Mouse (Mus musculus) hindbrain, embryonic 11.5 days (tissue): ENCODE data around the gene Osbpl2. TPM values are rescaled to one million over a fixed set of nuclear protein-coding genes. Genes with fewer than 3 reads are reported as not detected.

Experiments used
- ATAC-seq: fragments of 200-750 bp; cut with Nextera tagmentation; 2 replicates; pipeline ENCODE4 v1.8.0; 2017; ENCODE audit warnings: mild to moderate bottlenecking, moderate TSS enrichment, moderate library complexity; ENCODE audit not compliant: low FRiP score
- DNase-seq: peaks from one replicate; pipeline ENCODE4 v3.0.0-alpha.2; 2015; ENCODE audit warnings: low spot score
- H3K27ac ChIP-seq: fragments of 300-500 bp; sonication (generic); 2 replicates; pipeline ENCODE4 v1.5.1; 2014; ENCODE audit warnings: mild to moderate bottlenecking, low read depth, low read length
- H3K27me3 ChIP-seq: fragments of 300-500 bp; sonication (generic); 2 replicates; pipeline ENCODE4 v1.6.1; 2014; ENCODE audit warnings: mild to moderate bottlenecking, low read length, moderate library complexity, mixed read lengths; ENCODE audit not compliant: control insufficient read depth, insufficient read depth
- H3K36me3 ChIP-seq: fragments of 300-500 bp; sonication (generic); 2 replicates; pipeline ENCODE4 v1.6.1; 2014; ENCODE audit warnings: mild to moderate bottlenecking, low read length, moderate library complexity, mixed read lengths; ENCODE audit not compliant: control insufficient read depth, insufficient read depth
- H3K4me1 ChIP-seq: fragments of 300-500 bp; sonication (generic); replicated peaks from 2 replicates; pipeline ENCODE4 v1.6.1; 2014; ENCODE audit warnings: low read length, mixed read lengths; ENCODE audit not compliant: control insufficient read depth, insufficient read depth
- H3K4me2 ChIP-seq: fragments of 300-500 bp; sonication (generic); replicated peaks from 2 replicates; pipeline ENCODE4 v1.6.1; 2014; ENCODE audit warnings: mild to moderate bottlenecking, low read depth, low read length
- H3K4me3 ChIP-seq: fragments of 300-500 bp; sonication (generic); 2 replicates; pipeline ENCODE4 v1.5.1; 2014; ENCODE audit warnings: low read depth, low read length
- H3K9ac ChIP-seq: fragments of 300-500 bp; sonication (generic); 2 replicates; pipeline ENCODE4 v1.6.1; 2014; ENCODE audit warnings: low read depth, low read length
- H3K9me3 ChIP-seq: fragments of 300-500 bp; sonication (generic); 2 replicates; pipeline ENCODE4 v1.6.1; 2016; ENCODE audit warnings: low read length; ENCODE audit not compliant: control insufficient read depth
- WGBS: fragments of 180-500 bp; shearing (Covaris S2); extraction: QIAGEN DNeasy Blood & Tissue Kit; methylation state at CpG from one replicate; pipeline ENCODE4 v1.1.7; 2014; 5-methylcytosine and 5-hydroxymethylcytosine counted together
- polyA plus RNA-seq: library from polyadenylated mRNA; unstranded; fragments of >200 nt; fragmentation: Nextera tagmentation; extraction: Ambion mirVana; gene quantifications from 2 replicates; pipeline ENCODE4 v1.2.1, GENCODE M21; 2014

Osbpl2 gene
- polyA plus RNA-seq, 1 experiment from 2014 or later, result 42.1 TPM

DNA sequence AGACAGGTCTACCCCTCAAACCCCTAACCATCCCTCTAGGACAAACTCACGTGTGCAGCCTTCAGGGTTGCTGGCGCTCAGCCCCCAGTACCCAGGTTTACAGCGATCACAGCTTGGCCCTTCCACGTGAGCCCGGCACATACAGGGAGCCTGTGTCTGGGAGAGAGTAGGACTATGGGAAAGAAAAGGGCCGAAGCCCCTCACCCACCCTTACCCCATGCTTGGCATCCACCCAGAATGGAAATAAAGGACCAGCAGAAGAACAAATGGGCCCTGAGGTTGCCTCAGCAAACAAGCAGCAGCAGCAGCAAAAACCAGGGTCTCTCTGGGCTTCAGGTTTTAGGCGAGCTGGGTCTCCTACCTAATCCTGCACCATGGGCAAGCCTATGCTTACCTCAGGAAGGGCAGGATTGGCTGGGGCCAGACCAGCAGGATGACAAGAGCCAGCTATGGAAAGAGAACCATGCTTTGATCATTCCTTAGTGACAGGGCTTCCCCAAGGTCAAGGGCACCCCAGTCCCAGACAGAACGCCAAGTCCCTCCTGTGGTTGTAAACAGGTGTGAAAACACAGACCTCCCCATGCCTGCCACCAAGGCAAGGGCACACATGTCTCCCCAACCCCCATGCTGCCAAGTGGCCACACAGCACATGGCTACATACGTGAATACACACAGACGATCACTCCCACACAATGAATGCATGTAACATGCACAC lies 78.4 kb downstream of the Osbpl2 start:
- WGBS, result 88% methylated on average over 10 of the region's 10 CpGs
- no peak for ATAC-seq
- Histone ChIP-seq H3K4me1 (no peaks in the 10 kb centered on the region; the same call in 1 of the 2 replicates), H3K27ac (no peak overlapping the region), H3K27me3 (no peaks in the 10 kb centered on the region), H3K9ac (no peak overlapping the region), H3K4me3 (no peak overlapping the region), H3K4me2 (no peak overlapping the region), H3K9me3 (no peaks in the 10 kb centered on the region), H3K36me3 (no peaks in the 10 kb centered on the region)
- DNase-seq, result no peak

DNA sequence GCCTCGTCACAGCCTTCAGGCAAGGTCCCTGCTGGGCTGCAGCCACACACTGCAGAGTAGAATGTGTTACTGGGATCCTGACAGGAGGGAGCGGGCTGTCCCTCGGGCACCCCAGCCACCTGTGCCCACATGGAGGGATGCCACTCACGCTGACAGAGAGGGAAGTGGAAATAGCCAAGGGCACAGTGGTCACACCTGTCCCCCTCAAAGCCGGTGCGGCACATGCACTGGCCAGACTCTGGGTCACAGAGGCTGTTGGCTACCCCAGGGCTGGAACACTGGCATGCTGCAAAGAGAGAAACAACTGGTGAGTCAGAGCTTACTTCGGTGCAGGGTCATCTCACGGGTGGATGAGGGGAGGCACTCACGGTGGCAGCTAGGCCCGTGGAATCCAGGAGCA lies 79.7 kb downstream of the Osbpl2 start:
- Histone ChIP-seq H3K4me2 (no peak overlapping the region; the same call in 1 of the 2 replicates), H3K36me3 (no peaks in the 10 kb centered on the region), H3K9me3 (no peaks in the 10 kb centered on the region), H3K4me3 (no peak overlapping the region), H3K9ac (no peak overlapping the region), H3K4me1 (no peaks in the 10 kb centered on the region; the same call in 1 of the 2 replicates), H3K27ac (no peak overlapping the region), H3K27me3 (no peaks in the 10 kb centered on the region)
- 84% methylated on average over 10 of the region's 10 CpGs for WGBS
- DNase-seq, result no peak
- no peak for ATAC-seq

DNA sequence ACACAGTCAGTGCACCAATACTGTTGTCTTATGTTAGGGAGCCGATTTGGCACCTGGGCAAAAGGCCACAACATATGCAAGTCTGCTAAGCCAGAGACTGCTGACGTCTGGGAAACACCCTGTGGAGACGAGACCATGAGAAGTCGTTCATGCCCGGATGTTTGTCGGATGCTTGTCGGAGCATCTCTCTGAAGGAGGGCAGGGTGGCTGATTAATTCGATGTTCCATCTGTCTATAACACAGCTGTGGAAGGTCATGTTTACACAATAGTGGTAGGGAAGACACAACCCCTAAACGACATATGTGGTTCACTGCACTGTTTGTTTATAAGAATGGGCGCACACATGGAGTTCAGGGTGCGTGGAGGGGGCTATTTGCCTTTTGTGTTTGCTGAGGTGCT lies 81.6 kb downstream of the Osbpl2 start:
- Histone ChIP-seq H3K9me3 (no peaks in the 10 kb centered on the region), H3K4me1 (no peaks in the 10 kb centered on the region; the same call in 1 of the 2 replicates), H3K27me3 (no peaks in the 10 kb centered on the region), H3K4me3 (no peak overlapping the region), H3K9ac (no peak overlapping the region), H3K27ac (no peak overlapping the region), H3K36me3 (no peaks in the 10 kb centered on the region), H3K4me2 (no peak overlapping the region)
- ATAC-seq (no peak), DNase-seq (peak; percentile 42)
- WGBS, result 48% methylated on average over 11 of the region's 11 CpGs

DNA sequence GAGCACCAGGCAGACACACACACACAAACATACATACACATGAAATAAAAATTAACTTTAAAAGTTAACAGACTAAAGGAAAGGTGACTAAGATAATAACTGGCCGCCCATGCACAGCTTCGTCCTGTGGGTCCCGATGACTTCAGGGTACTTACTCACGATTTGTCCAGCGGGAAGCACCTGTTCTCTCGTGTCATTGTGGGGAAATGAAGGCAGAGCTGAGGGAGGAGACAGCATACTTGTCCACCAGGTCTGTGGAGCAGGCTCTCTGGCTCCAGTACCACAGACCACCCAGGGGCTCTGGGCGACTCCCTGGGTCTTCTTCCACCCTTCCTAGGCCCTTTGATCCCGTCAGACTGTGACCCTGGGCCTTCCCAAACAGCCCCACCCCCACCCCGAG lies 82.2 kb downstream of the Osbpl2 start:
- ATAC-seq (no peak), DNase-seq (no peak)
- H3K9me3 ChIP-seq, result no peaks in the 10 kb centered on the region
- H3K4me1 ChIP-seq, result no peaks in the 10 kb centered on the region; the same call in 1 of the 2 replicates
- no peak overlapping the region for H3K4me3 ChIP-seq
- H3K4me2 ChIP-seq, result no peak overlapping the region
- H3K27me3 ChIP-seq, result no peaks in the 10 kb centered on the region
- no peak overlapping the region for H3K27ac ChIP-seq
- H3K36me3 ChIP-seq, result no peaks in the 10 kb centered on the region
- H3K9ac ChIP-seq, result no peak overlapping the region
- WGBS, result 75% methylated on average over 9 of the region's 9 CpGs

DNA sequence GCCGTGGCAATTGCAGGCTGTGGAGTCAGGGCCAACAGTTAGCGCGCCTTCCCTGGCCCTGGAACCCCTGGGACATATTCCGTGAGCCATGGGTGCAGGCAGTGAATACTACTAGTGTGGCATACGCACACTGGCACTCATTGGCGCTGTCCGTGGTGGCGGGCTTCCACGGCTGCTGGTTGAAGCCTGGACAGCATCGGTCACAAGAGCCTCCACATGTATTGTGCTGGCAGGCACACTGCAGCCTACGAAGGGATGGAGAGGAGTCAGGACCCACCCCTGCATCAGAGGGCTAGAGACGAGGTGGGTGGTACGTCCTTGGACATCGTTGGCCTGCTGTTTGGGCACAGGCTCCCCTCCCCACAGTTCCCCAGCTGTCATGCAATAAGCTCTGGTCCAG lies 83.2 kb downstream of the Osbpl2 start:
- ATAC-seq (no peak), DNase-seq (no peak)
- Histone ChIP-seq H3K9me3 (no peaks in the 10 kb centered on the region), H3K36me3 (no peaks in the 10 kb centered on the region), H3K4me2 (no peak overlapping the region), H3K27me3 (no peaks in the 10 kb centered on the region), H3K27ac (no peak overlapping the region), H3K4me3 (no peak overlapping the region), H3K4me1 (no peaks in the 10 kb centered on the region; the same call in 1 of the 2 replicates), H3K9ac (no peak overlapping the region)
- 92% methylated on average over 14 of the region's 14 CpGs for WGBS

DNA sequence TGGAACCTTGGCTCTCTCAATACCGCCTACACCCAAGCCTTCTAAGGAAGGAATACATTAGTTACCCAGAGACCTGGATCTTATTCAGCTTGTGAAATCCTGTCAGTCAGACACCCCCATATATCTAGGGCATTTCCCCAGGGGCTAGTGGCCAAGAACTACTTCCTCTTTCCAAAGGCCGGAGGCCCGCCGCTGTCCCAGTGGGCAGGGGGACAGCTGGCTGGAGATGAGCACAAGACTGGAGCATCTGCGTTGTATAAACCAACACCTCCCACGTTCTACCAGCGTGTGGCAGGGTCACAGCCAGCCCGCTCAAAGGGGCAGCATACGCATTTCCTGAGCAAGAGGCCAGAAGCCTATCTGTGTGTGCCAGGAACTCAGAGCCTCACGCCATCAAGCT lies 83.7 kb downstream of the Osbpl2 start:
- Histone ChIP-seq H3K9ac (no peak overlapping the region), H3K9me3 (no peaks in the 10 kb centered on the region), H3K4me3 (no peak overlapping the region), H3K27ac (no peak overlapping the region), H3K27me3 (no peaks in the 10 kb centered on the region), H3K4me1 (no peaks in the 10 kb centered on the region; the same call in 1 of the 2 replicates), H3K4me2 (no peak overlapping the region), H3K36me3 (no peaks in the 10 kb centered on the region)
- WGBS, result 80% methylated on average over 10 of the region's 10 CpGs
- no peak for DNase-seq
- ATAC-seq, result no peak

DNA sequence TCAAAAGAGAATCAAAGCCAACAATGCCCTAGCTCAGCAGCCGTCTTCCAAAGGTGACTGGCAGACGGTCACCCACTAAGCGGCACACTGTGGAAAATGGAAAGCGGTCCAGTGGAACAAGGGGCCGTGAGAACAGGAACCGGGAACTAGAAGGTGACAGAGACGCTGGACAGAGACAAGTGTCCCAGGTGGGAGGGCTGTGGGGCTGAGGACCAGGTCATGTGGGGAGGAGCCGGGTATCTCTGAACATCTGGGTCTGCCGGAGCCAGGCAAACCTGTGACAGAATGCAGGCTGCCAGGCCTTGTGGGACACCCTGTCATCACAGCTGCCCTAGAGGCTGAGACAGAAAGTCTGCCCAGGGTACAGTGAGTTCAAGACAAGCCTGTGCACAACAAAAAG lies 85.4 kb downstream of the Osbpl2 start:
- 0 out of 2 replicates have a peak overlapping the region, but pooled peaks have one; percentile 19 for H3K27ac ChIP-seq
- DNase-seq (no peak), ATAC-seq (no peak)
- H3K27me3 ChIP-seq, result no peaks in the 10 kb centered on the region
- H3K4me3 ChIP-seq, result no peak overlapping the region
- H3K9me3 ChIP-seq, result no peaks in the 10 kb centered on the region
- H3K9ac ChIP-seq, result no peak overlapping the region
- WGBS, result 82% methylated on average over 9 of the region's 9 CpGs
- no peaks in the 10 kb centered on the region; the same call in 1 of the 2 replicates for H3K4me1 ChIP-seq
- H3K36me3 ChIP-seq, result no peaks in the 10 kb centered on the region
- H3K4me2 ChIP-seq, result no peak overlapping the region

DNA sequence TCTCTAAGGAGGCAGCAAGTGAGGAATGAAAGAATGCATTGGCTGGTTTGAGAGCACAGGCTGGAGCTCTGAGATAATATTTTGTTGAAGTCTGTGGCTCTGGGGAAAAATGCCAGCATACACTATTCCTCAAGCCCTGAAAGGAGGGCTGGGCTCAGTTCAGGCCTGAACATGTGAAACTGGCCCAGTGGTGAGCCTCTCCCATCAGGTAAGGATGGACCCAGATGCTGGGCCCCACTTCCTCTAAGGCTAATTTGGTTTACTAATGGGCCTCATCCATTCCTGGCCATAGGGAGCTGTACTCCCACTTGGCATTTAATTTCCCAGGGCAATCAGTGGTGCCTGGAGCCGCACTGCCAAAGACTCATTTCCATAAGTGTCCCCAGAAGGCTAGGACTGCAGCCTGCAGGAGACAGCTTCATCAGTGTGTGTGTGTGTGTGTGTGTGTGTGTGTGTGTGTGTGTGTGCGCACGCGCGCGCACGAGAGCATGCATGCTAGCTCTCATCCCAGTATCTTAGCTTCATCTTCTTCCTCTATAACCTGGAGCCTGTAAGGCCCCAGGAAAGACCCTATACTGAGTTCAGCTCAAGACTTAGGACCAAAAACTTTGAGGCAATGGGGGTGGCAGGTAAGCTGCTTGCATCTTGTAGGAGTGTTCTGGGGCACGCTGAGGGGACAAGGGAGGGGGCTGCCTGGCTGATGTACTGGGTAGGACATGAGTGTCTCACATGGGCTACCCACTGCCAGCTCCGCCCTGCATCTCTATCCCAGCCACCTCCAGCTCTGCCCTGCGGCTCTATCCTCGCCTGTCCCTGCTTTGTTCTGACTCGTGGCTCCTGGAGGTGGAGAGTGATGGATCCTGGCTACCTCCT lies 86.2 kb downstream of the Osbpl2 start:
- Histone ChIP-seq H3K27me3 (no peaks in the 10 kb centered on the region), H3K36me3 (no peaks in the 10 kb centered on the region), H3K4me3 (no peak overlapping the region), H3K9ac (no peak overlapping the region), H3K27ac (peak overlapping the region; percentile 58), H3K4me1 (no peaks in the 10 kb centered on the region; the same call in 1 of the 2 replicates), H3K9me3 (no peaks in the 10 kb centered on the region), H3K4me2 (no peak overlapping the region)
- DNase-seq, result no peak
- WGBS, result 75% methylated on average over 12 of the region's 12 CpGs
- peak; percentile 62 for ATAC-seq
